Mouse (Mus musculus) CD4-positive naive resting alpha-beta T cell, adult 57 days (primary cell): ENCODE data around the gene Xk. TPM values are rescaled to one million over a fixed set of nuclear protein-coding genes. Genes with fewer than 3 reads are reported as not detected.

Experiments used
- total RNA-seq: library from RNA; stranded (reverse); gene quantifications from one replicate; pipeline ENCODE4 v1.2.4, GENCODE M21; 2023

Gene Xk
- 1.1 TPM for total RNA-seq

DNA sequence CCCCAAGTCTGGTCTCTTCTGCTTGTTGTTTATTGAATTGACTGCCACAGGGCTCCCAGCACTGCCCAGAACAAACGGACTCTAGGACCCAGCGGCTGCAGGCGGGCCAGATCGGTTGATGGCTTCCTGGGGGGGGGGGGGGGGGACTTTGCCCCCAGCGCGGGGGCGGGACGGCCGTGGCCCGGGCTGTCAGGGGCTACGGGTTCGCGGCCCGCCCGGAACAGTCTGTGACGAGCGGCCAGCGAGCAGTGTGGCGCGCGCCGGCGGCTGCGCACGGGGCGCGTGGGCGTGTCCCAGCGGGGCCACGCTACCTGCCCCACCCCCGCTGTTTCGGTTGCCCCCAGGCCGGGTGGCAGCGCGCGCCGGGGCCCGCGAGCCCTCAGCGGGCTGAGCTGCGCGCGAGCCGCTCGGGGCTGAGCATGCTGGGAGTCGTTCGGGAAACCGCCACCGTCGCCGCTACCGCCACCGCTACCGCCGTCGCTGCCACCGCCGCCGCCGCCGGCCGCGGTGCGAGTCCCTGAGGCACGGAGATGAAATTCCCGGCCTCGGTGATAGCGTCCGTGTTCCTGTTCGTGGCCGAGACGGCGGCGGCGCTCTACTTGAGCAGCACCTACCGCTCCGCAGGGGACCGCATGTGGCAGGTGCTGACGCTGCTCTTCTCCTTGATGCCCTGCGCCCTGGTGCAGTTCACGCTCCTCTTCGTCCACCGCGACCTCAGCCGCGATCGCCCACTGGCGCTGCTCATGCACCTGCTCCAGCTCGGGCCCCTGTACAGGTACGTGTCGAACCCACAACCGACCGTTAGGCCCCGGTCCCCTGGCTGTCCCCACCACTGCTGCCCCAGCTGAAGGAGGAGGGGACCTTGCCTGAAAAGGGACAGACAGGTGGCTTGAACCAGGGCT is at the start of gene Xk:
Xk (plus strand) TSS at position 297 of the 902 bp plus-strand sequence.

GRCm38 (mm10) chrX:9256766-9257165 is 15.8 kb upstream of the Xk start, which contains the start of gene Gm14862:
Gene Gm14862 (minus strand): TSS chrX:9256899.

DNA sequence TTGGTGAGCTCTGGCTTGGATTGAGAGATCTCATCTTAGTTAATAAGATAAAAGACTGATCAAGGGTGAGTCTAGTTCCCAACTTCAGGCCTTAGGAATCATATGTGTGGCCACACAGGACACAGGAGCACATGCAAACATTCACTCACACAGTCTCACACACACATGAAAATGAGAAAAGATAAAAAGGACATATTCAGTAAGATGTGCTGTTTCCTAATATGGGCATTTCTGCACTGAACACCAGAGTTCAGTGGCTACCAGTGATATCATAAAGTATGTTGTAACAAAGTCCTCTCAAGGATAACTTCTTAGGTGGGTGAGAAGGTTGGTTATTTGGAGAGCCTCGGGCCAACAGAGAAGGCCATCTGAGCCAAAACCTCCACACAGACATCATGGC is 10.9 kb downstream of the Xk start, which contains the start of gene H2al1m:
H2al1m (plus strand) TSS at position 301 of the 400 bp plus-strand sequence.

DNA sequence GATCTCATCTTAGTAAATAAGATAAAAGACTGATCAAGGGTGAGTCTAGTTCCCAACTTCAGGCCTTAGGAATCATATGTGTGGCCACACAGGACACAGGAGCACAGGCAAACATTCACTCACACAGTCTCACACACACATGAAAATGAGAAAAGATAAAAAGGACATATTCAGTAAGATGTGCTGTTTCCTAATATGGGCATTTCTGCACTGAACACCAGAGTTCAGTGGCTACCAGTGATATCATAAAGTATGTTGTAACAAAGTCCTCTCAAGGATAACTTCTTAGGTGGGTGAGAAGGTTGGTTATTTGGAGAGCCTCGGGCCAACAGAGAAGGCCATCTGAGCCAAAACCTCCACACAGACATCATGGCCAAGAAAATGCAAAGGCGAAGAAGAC is 77.8 kb downstream of the Xk start, which contains the start of gene H2al1k:
H2al1k (plus strand) TSS at position 301 of the 400 bp plus-strand sequence.

Other genes with a start within 250 kb of the Xk start
- gene Fthl17e, start 239.3 kb upstream of the Xk start, total RNA-seq, result not detected
- not detected for gene Fthl17f, start 209.7 kb upstream of the Xk start, total RNA-seq
- not detected for gene 4930402K13Rik, start 168.2 kb upstream of the Xk start, total RNA-seq
- not detected for gene Lancl3, start 72.9 kb upstream of the Xk start, total RNA-seq
- gene Gm14862, start 15.9 kb upstream of the Xk start, total RNA-seq, result not detected
- gene H2al1m, start 11.0 kb downstream of the Xk start, total RNA-seq, result not detected
- not detected for gene H2al1k, start 77.9 kb downstream of the Xk start, total RNA-seq
- gene Cybb, start 215.0 kb downstream of the Xk start, total RNA-seq, result 25.2 TPM